Mouse (Mus musculus) layer of hippocampus, adult 8-10 months (tissue): ENCODE data around the gene Rpusd3. TPM values are rescaled to one million over a fixed set of nuclear protein-coding genes. Genes with fewer than 3 reads are reported as not detected.

ENCODE experiments used
- DNase-seq, 2 experiments: peaks; one replicate each; pipeline ENCODE4 v3.0.0; 2022; ENCODE audit warnings: low spot score in 2 of 2
- microRNA-seq, 2 experiments: library from miRNA; unstranded; fragments of <30 nt; microRNA quantifications; one replicate each; pipeline ENCODE4 v1.2.0; 2022
- total RNA-seq, 4 experiments: library from RNA; stranded (reverse); gene quantifications; 2 replicates each; pipeline ENCODE4 v1.2.4; 2022

The Rpusd3 gene
- total RNA-seq, 4 experiments from 2014 or later, result 27.4 to 39.1 (median 35.2) TPM

GRCm38 (mm10) chr6:113386025-113386424 lies 33.1 kb downstream of the Rpusd3 start:
- DNase-seq, result no peak

- no peak for DNase-seq
Measured at GRCm38 (mm10) chr6:113385160-113385714, 33.9 kb downstream of the Rpusd3 start.

- peak; percentile 49 to 64 for DNase-seq
Measured at GRCm38 (mm10) chr6:113384351-113384927, 34.7 kb downstream of the Rpusd3 start.

DNA sequence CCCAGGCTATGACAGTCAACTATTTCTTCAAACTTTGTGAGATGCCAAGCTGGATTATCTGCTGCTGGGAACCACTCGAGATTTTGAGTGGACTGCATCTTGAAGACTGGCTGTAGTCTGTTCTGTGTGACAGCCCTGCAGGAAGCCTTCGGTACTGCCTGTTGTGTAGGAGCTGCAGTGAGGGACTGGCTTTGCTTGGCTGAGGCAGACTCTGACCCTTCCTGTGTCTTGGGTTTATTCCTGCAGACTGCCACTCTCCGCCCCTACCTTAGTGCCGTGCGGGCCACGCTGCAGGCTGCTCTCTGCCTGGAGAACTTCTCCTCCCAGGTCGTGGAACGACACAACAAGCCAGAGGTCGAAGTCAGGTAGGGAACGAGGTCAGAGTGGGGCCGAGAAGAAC lies 38.7 kb downstream of the Rpusd3 start:
- DNase-seq, result no peak

DNA sequence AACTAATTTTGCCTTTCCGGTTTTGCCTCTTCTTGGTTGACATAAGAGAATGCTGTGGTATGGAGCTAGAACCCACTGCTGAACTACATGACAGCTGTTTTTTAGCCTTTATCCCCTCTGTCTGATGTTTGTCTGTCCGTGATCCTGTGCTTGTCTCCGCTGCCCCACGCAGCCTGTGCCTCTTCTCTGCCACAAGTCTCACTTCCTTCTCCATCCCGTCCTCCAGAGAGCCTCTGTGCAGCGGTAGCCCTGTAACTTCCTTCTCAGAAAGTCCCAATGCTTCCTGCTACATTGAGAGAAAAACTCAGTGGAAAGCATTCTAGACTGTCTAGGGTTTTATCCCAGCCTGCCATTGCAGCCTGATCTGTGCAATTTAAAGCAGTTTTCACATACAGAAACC lies 39.9 kb downstream of the Rpusd3 start:
- DNase-seq, result no peak

DNA sequence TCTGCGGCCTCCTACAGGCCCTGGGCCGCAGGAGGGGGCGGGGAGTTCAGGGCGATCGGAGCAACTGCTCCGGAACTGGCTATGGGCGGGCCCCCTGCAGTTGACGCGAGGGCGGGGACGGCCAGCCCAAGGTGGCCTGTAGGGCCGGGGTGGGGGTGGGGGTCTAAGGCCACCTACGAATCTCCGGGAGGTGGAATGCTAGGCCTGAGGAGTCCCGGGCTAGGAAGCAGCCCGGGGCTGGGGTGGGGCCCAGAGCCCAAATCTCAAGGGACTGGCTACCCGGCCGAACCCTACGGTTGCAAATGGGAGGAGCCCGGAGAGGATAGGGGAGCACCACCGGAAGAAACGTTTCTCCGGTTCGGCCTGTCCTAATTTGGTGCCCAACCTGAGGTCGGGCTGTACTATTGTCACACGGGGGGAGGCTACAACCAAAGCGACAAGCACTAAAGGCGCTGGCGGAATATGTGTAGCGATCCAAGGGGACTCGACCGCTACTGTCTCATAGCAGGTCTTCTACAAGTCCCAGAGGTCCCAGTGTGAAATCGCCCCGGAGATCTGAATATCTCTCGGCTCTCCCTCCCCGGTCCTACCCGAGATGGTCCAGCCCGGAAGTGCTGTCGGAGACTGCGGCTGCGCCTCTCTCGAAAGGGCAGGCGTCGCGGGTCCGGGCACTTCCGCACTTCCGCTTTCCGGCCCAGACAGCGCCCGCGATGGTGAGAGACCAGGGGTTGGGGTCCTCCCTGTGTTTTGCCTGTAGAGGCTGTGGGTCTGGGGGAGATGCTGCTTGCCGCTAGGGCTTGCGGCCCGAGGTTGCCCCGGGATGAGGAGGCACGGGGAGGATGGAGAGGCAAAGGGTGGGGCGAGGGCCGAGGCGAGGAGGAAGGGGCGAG lies 41.4 kb downstream of the Rpusd3 start, which contains the start of the genes Tada3 and Arpc4:
Tada3 (minus strand) TSS at position 388 of the 890 bp plus-strand sequence.
Arpc4 (plus strand) TSS at position 620 of the 890 bp plus-strand sequence.
- peak; percentile 85 to 90 for DNase-seq

DNA sequence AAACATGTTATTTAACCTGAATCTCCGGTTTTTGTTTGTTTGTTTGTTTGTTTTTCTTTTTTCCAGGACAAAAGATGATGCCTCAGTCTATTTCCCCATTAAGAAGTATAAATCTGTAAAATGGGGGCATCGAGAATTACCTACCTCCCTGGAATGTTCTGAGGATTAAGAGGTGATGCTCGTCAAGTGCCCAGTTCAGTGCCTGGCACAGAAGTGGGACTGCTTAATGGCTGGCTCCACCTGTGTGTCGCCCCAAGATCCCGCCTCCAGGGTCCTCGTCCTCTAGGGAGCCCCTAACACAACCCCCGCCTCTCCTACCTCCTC lies 42.0 kb downstream of the Rpusd3 start:
- DNase-seq, result no peak

- DNase-seq, result no peak
Measured at GRCm38 (mm10) chr6:113373491-113373890, 45.6 kb downstream of the Rpusd3 start.

DNA sequence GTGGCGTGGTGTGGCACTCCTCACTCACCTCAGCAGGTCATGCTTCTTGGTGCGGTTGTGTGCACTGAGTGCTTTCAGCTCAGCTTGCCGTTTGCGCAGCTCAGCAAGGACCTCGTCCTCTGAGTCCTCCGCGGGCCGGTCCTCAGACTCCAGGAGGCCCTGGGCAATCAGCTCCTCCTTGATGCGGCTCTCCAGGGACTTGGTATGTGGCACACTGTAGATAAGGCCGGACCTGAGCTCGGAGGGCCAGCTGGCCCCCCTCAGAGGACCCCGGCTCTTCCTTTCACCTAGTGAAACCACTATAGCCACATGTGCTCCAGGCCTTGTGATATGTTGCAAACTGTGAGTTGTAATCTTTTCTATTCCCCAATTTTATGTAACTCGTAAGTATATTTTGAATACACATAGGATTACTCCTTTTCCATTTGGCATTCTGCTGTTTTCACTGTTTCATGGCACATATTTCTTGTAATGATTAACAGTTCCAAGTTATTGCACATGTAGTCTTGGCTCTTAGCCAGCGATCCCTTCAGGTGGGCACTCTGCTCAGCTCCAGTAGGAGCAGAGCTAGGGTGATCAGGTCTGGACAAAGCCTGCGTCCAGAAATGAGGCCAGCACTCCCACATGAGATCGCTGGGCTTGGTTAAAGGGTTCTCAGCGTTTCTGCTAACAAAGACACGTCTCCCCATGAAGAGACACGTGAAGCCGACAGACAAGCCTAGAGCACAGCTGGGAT lies 48.8 kb downstream of the Rpusd3 start:
- DNase-seq, result no peak

DNA sequence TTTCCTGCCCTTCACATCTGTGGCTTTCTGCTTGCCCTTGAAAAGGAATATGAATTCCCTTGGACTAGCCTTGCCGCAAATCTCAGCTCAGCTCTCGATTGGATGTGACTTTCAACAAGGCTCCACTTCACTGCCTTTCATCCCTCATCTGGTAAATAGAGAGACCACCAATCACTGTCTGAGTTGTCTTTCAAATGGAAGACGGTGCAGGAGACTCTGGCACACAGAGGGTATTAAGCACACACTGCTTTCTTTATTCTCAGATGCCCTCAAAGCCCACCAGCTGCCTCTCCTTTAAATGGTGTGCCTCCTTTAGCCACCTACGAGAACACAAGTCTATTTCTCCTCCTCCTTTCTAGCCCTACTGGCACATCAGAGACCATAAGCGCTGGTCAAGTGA lies 50.6 kb downstream of the Rpusd3 start:
- no peak for DNase-seq

DNA sequence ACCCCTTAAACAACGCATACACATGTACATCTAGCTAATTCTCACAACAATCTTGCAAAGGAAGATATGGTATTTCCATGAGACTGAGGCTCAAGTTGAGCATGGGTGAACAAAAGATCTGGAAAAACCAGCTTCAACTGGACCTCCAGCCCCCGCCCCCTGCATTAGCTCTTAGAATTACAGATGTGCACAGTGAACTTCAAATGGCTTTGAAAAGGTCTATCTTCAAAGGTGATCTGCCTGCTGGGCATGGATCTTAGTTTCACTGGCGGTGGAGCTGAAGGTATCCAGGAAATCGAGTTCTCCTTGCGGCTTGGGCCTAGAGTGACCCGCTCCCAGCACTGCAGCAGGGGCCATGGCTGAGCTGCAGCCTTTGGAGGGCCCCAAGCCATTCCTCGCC lies 51.0 kb downstream of the Rpusd3 start:
- DNase-seq, result no peak

DNA sequence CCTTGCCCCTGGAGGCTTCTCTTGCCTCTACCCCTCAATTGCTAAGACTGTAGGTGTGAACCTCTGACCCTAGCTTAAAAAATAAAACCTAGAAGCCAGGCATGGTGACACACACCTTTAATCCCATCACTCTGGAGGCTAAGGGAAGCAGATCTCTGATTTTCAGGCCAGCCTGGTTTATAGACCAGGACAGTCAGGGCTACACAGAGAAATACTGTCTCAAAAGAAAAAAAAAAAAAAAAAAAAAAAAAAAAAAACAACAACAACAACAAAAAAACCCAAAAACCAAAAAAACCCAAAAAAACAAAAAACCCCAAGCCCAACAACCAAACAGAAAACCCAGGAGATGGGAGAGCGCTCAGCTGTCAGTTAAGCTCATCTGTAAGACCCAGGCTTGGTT lies 51.6 kb downstream of the Rpusd3 start:
- no peak for DNase-seq

GRCm38 (mm10) chr6:113366639-113367038 lies 52.5 kb downstream of the Rpusd3 start:
- DNase-seq, result no peak

Small RNA genes within 50 kb of the gene (microRNA-seq; reads per million reads assigned to microRNA genes)
- 0 reads per million in 2 experiments for gene Gm24387

Other genes with a start within 250 kb of the Rpusd3 start
- gene Lhfpl4, start 224.0 kb downstream of the Rpusd3 start, total RNA-seq, result 10 to 100 TPM; 71.7 to 80.9 (median 76.9) TPM
- 10 to 100 TPM; 15.5 to 19.9 (median 17.7) TPM for gene Mtmr14, start 181.5 kb downstream of the Rpusd3 start, total RNA-seq
- 10 to 100 TPM; 19.5 to 24.2 (median 19.9) TPM for gene Cpne9, start 137.0 kb downstream of the Rpusd3 start, total RNA-seq
- gene Brpf1, start 112.2 kb downstream of the Rpusd3 start, total RNA-seq, result 10 to 100 TPM; 36.8 to 40.5 (median 38.4) TPM
- gene Ogg1, start 92.4 kb downstream of the Rpusd3 start, total RNA-seq, result 10 to 100 TPM in 2 of 4 experiments, 1 to 10 TPM in 2; 7.6 to 11.1 (median 9.4) TPM
- 10 to 100 TPM; 57.2 to 74.1 (median 63.7) TPM for gene Camk1, start 75.4 kb downstream of the Rpusd3 start, total RNA-seq
- 10 to 100 TPM; 43.4 to 49.8 (median 47.7) TPM for gene Tada3, start 41.5 kb downstream of the Rpusd3 start, total RNA-seq
- 100 to 1,000 TPM; 282 to 324 (median 303) TPM for gene Arpc4, start 41.2 kb downstream of the Rpusd3 start, total RNA-seq
- 10 to 100 TPM; 17.2 to 21.6 (median 19.6) TPM for gene Ttll3, start 30.1 kb downstream of the Rpusd3 start, total RNA-seq
- gene Cidec, start 16.4 kb upstream of the Rpusd3 start, total RNA-seq, result not detected
- gene Jagn1, start 23.2 kb upstream of the Rpusd3 start, total RNA-seq, result 10 to 100 TPM; 38.5 to 47.0 (median 39.7) TPM
- gene Il17re, start 39.1 kb upstream of the Rpusd3 start, total RNA-seq, result under 1 TPM; 0.22 to 0.45 (median 0.41) TPM
- gene Il17rc, start 52.1 kb upstream of the Rpusd3 start, total RNA-seq, result 1 to 10 TPM; 3.8 to 6.1 (median 4.8) TPM
- 100 to 1,000 TPM in 2 of 4 experiments, 10 to 100 TPM in 2; 86.9 to 135 (median 104) TPM for gene Creld1, start 64.0 kb upstream of the Rpusd3 start, total RNA-seq
- gene Prrt3, start 82.6 kb upstream of the Rpusd3 start, total RNA-seq, result 10 to 100 TPM; 45.3 to 51.3 (median 49.8) TPM
- 10 to 100 TPM; 62.1 to 75.3 (median 71.4) TPM for gene Emc3, start 112.3 kb upstream of the Rpusd3 start, total RNA-seq
- gene Fancd2, start 112.3 kb upstream of the Rpusd3 start, total RNA-seq, result 1 to 10 TPM; 2.0 to 2.5 (median 2.3) TPM
- gene Fancd2os, start 181.4 kb upstream of the Rpusd3 start, total RNA-seq, result under 1 TPM in 3 of 4 experiments, not detected in 1; 0.37 to 0.56 (median 0.55) TPM
- 100 to 1,000 TPM; 207 to 213 (median 208) TPM for gene Brk1, start 185.4 kb upstream of the Rpusd3 start, total RNA-seq
- 10 to 100 TPM; 41.0 to 50.5 (median 47.0) TPM for gene Vhl, start 204.6 kb upstream of the Rpusd3 start, total RNA-seq
- 10 to 100 TPM; 19.3 to 25.0 (median 21.7) TPM for gene Irak2, start 219.1 kb upstream of the Rpusd3 start, total RNA-seq